Mouse (Mus musculus) kidney, embryonic 15.5 days (tissue): ENCODE data around the gene Elf2. TPM values are rescaled to one million over a fixed set of nuclear protein-coding genes. Genes with fewer than 3 reads are reported as not detected.
A peak's percentile ranks its signal among the peaks of the same experiment; 100 is the strongest.

Source experiments
- ATAC-seq: fragments of 200-750 bp; cut with Nextera tagmentation; replicated peaks from 2 replicates; pipeline ENCODE4 v1.8.0; 2017; ENCODE audit warnings: moderate TSS enrichment; ENCODE audit not compliant: low FRiP score
- H3K27ac ChIP-seq: fragments of 300-500 bp; sonication (generic); 2 replicates; pipeline ENCODE4 v1.5.1; 2015; ENCODE audit warnings: mild to moderate bottlenecking, inconsistent platforms
- H3K27me3 ChIP-seq: fragments of 300-500 bp; sonication (generic); 2 replicates; pipeline ENCODE4 v1.6.1; 2015; ENCODE audit warnings: inconsistent platforms
- H3K36me3 ChIP-seq: fragments of 300-500 bp; sonication (generic); 2 replicates; pipeline ENCODE4 v1.6.1; 2015; ENCODE audit warnings: inconsistent platforms
- H3K4me1 ChIP-seq: fragments of 300-500 bp; sonication (generic); 2 replicates; pipeline ENCODE4 v1.6.1; 2015; ENCODE audit warnings: inconsistent platforms
- H3K4me2 ChIP-seq: fragments of 300-500 bp; sonication (generic); 2 replicates; pipeline ENCODE4 v1.6.1; 2015; ENCODE audit warnings: moderate library complexity, mild to moderate bottlenecking, inconsistent platforms
- H3K4me3 ChIP-seq: fragments of 300-500 bp; sonication (generic); replicated peaks from 2 replicates; pipeline ENCODE4 v1.5.1; 2015; ENCODE audit warnings: mild to moderate bottlenecking, inconsistent platforms
- H3K9ac ChIP-seq: fragments of 300-500 bp; sonication (generic); 2 replicates; pipeline ENCODE4 v1.6.1; 2015; ENCODE audit warnings: mild to moderate bottlenecking, inconsistent platforms
- H3K9me3 ChIP-seq: fragments of 300-500 bp; sonication (generic); replicated peaks from 2 replicates; pipeline ENCODE4 v1.6.1; 2016; ENCODE audit warnings: inconsistent platforms
- WGBS: fragments of 180-500 bp; shearing (Covaris S2); methylation state at CpG from one replicate; pipeline ENCODE4 v1.1.7; 2015; ENCODE audit warnings: mixed read lengths; 5-methylcytosine and 5-hydroxymethylcytosine counted together
- polyA plus RNA-seq: library from polyadenylated mRNA; unstranded; fragments of >200 nt; fragmentation: Nextera tagmentation; extraction: Ambion mirVana; gene quantifications from 2 replicates; pipeline ENCODE4 v1.2.1, GENCODE M21; 2015

Gene Elf2
- polyA plus RNA-seq, 1 experiment from 2014 or later: 58.2 TPM

DNA sequence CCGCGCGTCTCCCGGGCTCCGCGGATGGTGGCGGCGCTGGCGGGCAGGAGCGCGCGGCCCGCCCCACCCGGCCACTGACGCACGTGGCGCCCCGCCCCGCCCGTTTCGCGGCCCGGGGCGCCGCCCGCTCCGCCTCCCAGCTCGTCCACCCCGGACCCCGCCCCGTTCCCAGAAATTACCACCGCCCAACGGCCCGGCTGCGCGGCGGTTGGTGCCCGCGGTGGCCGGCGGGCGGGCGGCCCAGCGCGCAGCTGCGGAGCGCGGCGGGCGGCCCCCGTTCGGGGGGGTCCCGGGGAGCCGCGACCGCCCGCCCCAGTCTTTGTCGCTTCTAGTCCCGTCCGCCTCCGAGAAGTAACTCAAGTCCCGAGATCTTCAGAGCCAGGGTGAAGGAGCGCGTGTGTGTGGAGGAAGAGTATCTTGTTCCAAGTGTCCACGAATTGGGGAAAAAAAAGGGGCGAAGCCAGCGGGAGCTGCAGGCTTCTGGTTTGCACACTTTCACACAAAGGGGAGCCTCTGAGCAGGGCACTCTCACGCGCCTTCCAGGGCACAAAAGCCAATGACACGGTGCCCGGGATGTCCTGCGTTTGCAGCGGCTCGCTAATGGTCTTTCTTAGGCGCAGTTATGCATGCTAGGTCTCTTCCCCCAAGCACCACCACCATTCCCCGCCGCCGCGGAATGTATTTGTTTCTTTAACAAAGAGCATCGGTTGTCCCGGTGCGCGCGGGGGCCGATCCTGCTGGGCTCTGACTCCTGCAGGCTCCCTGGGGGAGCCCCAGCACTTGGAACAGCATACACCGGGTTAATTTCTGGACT lies 1.0 kb upstream of the Elf2 start:
- WGBS: under 1% methylated on average over 76 of the region's 86 CpGs
- ATAC-seq: peak; percentile 89
- H3K36me3 ChIP-seq: no peaks in the 10 kb centered on the region

DNA sequence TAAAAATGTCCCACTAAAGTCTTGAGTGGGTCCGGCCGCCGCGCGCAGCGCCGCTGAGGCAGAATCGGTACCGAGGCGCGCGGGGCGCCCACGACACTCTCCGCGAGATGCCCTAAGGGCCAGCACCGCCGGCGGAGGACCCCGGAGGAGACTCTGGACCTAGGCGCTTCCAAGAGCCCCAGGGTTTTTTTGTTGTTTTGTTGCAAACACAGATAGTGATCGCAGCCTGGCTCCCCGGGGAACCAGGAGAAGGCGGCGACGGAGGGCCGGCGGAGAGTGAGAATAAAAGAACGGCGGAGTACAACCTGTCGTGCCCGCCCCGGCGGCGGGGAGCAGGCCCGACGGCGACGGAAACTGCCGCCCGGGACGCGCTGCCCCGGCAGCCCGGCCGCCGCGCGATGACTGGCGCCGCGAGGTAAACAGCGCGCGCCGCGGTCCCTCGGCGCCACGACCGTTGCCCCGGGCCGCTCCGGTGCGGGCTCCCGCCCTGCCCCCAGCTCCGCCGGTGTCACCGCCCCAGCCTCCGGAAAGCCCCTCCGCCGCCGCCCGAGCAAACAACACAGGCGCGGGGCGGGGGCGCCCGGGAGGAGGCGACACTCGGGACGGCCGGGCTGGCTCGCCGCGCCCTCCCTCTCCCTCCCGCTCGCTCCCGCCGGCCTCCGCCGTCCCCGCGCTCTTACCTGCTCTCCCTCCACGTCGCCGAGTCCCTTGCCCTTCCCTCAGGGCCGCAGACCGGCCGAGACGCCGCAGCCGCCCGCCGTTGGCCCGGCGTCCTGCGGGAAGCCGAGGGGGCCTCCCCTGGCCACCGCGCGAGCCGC lies 520 bp downstream of the Elf2 start:
- H3K4me2 ChIP-seq: peak overlapping the region; percentile 95
- H3K36me3 ChIP-seq: no peaks in the 10 kb centered on the region
- under 1% methylated on average over 76 of the region's 113 CpGs for WGBS
- no peaks in the 10 kb centered on the region for H3K27me3 ChIP-seq
- H3K27ac ChIP-seq: peak overlapping the region; percentile 97
- peak overlapping the region; percentile 95 for H3K4me3 ChIP-seq
- ATAC-seq: peak; percentile 53
- H3K9ac ChIP-seq: peak overlapping the region; percentile 86
- H3K4me1 ChIP-seq: peaks cover 13% of the 10 kb centered on the region
- no peaks in the 10 kb centered on the region for H3K9me3 ChIP-seq

More for the DNA sequence above, 1.0 kb upstream of the Elf2 start:
- peak overlapping the region; percentile 95 for H3K4me2 ChIP-seq
- no peaks in the 10 kb centered on the region for H3K9me3 ChIP-seq
- peak overlapping the region; percentile 97 for H3K27ac ChIP-seq
- H3K4me1 ChIP-seq: peaks cover 13% of the 10 kb centered on the region
- peak overlapping the region; percentile 95 for H3K4me3 ChIP-seq
- peak overlapping the region; percentile 86 for H3K9ac ChIP-seq
- H3K27me3 ChIP-seq: no peaks in the 10 kb centered on the region

DNA sequence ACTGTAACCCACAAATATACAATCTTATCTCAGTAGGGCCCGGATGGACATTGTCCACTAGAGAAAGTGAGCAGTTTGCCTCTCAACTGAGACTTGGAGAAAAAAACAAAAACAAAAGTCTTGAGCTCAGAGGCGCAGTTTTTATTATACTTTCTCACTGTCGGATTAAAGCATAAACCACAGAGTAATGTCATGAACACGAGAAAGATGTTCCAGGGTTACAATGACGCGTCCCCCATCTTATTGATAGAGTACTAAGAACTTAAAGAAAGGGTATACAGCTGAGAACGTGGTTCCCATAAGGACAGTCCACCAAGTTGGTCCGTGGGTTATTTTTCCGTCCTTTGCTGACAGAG lies 1.1 kb downstream of the Elf2 start:
- Histone ChIP-seq H3K36me3 (no peaks in the 10 kb centered on the region), H3K9me3 (no peaks in the 10 kb centered on the region), H3K4me1 (peaks cover 13% of the 10 kb centered on the region), H3K4me2 (peak overlapping the region; percentile 95), H3K27ac (no peak overlapping the region), H3K4me3 (peak overlapping the region; percentile 95), H3K27me3 (no peaks in the 10 kb centered on the region), H3K9ac (peak overlapping the region; percentile 86)
- no peak for ATAC-seq
- 3% methylated on average over 9 of the region's 9 CpGs for WGBS

DNA sequence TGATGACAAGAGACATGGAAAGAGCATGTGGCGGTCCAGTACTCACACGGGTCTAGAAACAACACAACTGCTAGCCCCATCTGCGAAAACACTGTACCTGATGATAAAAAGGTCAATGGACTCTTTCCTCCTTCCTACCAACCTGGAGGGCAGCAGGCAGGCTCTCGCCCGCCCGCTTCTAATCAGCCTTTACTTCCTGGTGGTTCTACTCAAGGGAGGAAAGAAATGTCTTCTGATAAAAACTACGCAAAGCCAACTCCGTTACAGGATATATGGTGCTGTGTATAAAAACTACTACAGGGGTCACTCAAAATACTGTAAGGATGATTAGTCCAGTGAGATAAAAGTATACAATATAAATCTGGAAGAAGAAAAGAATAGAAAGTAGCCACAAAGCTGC lies 5.1 kb downstream of the Elf2 start:
- 90% methylated on average over 8 of the region's 8 CpGs for WGBS

DNA sequence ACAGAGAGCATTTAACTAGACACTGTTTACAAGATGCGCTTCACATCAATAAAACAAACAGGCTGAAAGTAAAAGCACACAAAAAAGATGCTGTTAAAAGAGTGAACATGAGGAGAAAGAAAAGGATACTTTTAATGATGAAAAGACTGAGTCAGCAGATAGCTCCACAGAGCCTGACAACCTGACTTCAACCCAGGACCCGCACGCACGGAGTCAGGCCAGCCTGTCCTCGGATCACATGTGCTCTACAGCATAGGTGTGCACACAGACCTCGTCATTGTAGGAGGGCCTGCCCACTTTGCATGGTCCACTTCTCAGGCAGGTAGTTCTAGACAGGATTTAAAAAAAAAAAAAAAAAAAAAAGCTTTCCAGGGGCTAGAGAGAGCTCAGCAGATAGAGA lies 6.5 kb downstream of the Elf2 start:
- Histone ChIP-seq H3K9ac (no peak overlapping the region), H3K4me1 (peaks cover 18% of the 10 kb centered on the region), H3K27ac (no peak overlapping the region), H3K36me3 (no peaks in the 10 kb centered on the region), H3K9me3 (no peaks in the 10 kb centered on the region), H3K27me3 (no peaks in the 10 kb centered on the region), H3K4me3 (no peak overlapping the region), H3K4me2 (no peak overlapping the region)
- ATAC-seq: no peak; the same call in 1 of the 2 replicates
- 55% methylated on average over 6 of the region's 6 CpGs for WGBS

More for the DNA sequence above, 5.1 kb downstream of the Elf2 start:
- H3K27ac ChIP-seq: no peak overlapping the region
- no peak overlapping the region for H3K4me3 ChIP-seq
- peaks cover 21% of the 10 kb centered on the region for H3K4me1 ChIP-seq
- no peaks in the 10 kb centered on the region for H3K27me3 ChIP-seq
- no peaks in the 10 kb centered on the region for H3K9me3 ChIP-seq
- no peak for ATAC-seq
- H3K9ac ChIP-seq: no peak overlapping the region
- no peak overlapping the region for H3K4me2 ChIP-seq
- no peaks in the 10 kb centered on the region for H3K36me3 ChIP-seq

DNA sequence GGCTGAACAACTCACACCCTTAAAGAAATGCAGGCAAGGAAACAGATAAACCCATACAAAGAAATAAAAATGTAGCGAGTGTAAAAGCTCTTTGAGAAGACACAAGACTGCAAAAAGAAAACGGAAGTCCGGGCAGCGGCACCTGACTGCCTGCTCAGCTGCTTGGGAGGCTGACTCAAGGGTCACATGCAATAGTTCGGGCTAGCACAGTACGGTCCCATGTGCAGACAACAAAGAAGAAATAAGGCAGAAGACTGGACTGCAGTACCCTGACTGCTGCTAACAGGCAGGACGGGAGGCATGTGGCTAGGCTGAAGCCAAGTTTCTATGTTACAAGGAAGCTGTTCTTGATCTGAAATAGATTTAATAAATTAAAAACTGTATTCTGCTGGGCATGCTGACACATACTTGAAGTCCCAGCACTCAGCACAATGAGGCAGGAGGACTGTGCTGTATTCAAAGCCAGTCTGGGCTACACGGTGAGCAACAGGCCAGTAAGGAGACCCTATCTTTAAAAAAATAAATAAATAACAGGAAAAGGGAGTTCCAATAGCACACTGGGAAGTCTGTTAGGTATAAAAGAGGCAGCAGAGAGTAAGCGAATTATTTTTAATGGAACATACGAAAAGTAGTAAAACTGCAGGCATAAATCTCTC lies 7.1 kb downstream of the Elf2 start:
- Histone ChIP-seq H3K27me3 (no peaks in the 10 kb centered on the region), H3K4me3 (no peak overlapping the region), H3K36me3 (no peaks in the 10 kb centered on the region), H3K4me1 (peaks cover 21% of the 10 kb centered on the region), H3K27ac (peak overlapping the region; percentile 20; the same call in 1 of the 2 replicates), H3K4me2 (peak overlapping the region; percentile 24; the same call in 1 of the 2 replicates), H3K9ac (no peak overlapping the region), H3K9me3 (no peaks in the 10 kb centered on the region)
- 39% methylated on average over 10 of the region's 10 CpGs for WGBS
- ATAC-seq: peak; percentile 66; the same call in 1 of the 2 replicates

DNA sequence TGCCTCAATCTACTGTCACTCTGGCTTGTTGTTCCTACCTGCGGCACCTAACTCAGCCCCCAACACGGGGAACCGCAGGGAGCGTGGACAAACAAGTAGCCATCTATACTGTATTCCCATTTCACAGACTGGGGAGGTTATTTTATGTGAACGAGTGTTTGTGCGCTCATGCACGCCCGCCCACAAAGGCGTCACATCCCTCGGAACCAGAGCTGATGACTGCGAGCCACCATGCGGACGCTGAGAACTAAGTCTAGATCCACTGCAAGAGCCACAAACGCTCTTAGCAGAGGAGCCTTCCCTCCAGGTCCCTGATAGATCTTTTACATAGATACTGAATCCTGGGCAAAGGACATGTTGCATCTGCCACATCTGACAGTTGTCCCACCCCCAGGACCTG lies 10.4 kb downstream of the Elf2 start:
- WGBS: 78% methylated on average over 14 of the region's 14 CpGs
- no peak for ATAC-seq
- Histone ChIP-seq H3K4me1 (peaks cover 21% of the 10 kb centered on the region), H3K27me3 (no peaks in the 10 kb centered on the region), H3K4me2 (no peak overlapping the region), H3K27ac (no peak overlapping the region), H3K9ac (no peak overlapping the region), H3K4me3 (no peak overlapping the region), H3K9me3 (0 out of 2 replicates have a peak, but pooled peaks cover 2% of the 10 kb centered on the region), H3K36me3 (peaks cover 6% of the 10 kb centered on the region)

DNA sequence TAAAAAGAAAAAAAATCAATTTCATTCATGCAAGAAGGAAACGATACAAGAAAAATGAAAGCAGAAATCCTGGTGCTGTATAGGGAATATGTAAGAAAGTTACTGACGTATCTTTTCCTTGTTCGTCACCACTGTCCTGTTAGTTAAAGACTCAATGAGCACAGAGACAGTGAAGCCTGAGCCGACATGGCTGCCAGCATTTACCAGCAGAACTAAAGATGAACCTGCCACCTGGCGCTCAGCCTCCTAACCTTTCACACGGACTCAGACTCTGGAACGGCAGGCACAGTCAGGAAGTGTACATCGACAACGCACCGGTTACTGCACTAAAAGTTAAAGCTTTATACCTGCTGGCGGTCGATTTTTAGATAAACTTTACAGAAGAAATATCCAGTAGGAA lies 11.9 kb downstream of the Elf2 start:
- 81% methylated on average over 12 of the region's 12 CpGs for WGBS
- ATAC-seq: no peak
- 0 out of 2 replicates have a peak, but pooled peaks cover 2% of the 10 kb centered on the region for H3K9me3 ChIP-seq
- H3K4me2 ChIP-seq: no peak overlapping the region
- no peak overlapping the region for H3K4me3 ChIP-seq
- peaks cover 11% of the 10 kb centered on the region for H3K36me3 ChIP-seq
- peaks cover 13% of the 10 kb centered on the region for H3K4me1 ChIP-seq
- no peaks in the 10 kb centered on the region for H3K27me3 ChIP-seq
- H3K27ac ChIP-seq: no peak overlapping the region
- no peak overlapping the region for H3K9ac ChIP-seq

DNA sequence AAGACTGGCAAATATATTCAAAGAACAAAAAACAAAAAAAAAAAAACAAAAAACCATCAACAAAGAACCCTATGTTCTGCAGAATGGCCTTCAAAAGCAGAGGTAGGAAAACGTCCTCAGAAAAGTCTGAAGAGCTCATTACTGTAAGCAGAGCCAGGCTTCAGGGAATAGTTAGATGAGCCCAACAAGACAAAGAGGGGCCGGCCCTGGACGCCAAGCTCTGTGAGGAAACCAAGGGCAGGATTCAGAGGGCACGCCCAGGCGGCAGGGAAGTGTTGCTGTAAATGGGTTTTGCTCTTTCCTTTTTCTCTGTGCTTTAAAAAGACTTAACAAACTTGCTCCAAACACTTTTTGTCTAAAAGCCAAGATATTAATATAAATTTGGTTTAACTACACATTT lies 12.6 kb downstream of the Elf2 start:
- H3K9ac ChIP-seq: no peak overlapping the region
- peaks cover 16% of the 10 kb centered on the region for H3K36me3 ChIP-seq
- H3K4me1 ChIP-seq: peaks cover 6% of the 10 kb centered on the region; the same call in 1 of the 2 replicates
- H3K27me3 ChIP-seq: no peaks in the 10 kb centered on the region
- H3K4me3 ChIP-seq: no peak overlapping the region
- no peak for ATAC-seq
- H3K9me3 ChIP-seq: 0 out of 2 replicates have a peak, but pooled peaks cover 2% of the 10 kb centered on the region
- H3K27ac ChIP-seq: no peak overlapping the region
- WGBS: 80% methylated on average over 5 of the region's 5 CpGs
- H3K4me2 ChIP-seq: no peak overlapping the region

DNA sequence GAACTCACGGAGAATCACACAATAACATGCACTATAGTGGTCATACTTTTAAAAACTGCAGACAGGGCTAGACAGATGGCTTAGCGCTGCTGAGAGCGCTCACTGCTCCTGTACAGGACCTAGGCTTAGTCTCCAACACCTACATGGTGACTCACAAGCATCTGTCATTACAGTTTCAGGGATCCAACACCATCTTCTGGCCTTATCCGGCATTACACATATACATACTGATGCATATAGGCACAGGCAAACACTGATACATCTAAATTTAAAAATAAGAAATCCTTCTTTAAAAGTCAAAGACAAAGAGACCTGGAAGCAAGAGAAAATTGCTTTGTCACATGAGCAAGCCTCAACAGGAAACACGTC lies 13.1 kb downstream of the Elf2 start:
- Histone ChIP-seq H3K9ac (no peak overlapping the region), H3K4me2 (no peak overlapping the region), H3K4me1 (0 out of 2 replicates have a peak, but pooled peaks cover 6% of the 10 kb centered on the region), H3K36me3 (peaks cover 17% of the 10 kb centered on the region), H3K27me3 (no peaks in the 10 kb centered on the region), H3K9me3 (0 out of 2 replicates have a peak, but pooled peaks cover 2% of the 10 kb centered on the region), H3K4me3 (no peak overlapping the region), H3K27ac (no peak overlapping the region)
- 95% methylated on average over 5 of the region's 5 CpGs for WGBS
- peak; percentile 29; the same call in 1 of the 2 replicates for ATAC-seq

DNA sequence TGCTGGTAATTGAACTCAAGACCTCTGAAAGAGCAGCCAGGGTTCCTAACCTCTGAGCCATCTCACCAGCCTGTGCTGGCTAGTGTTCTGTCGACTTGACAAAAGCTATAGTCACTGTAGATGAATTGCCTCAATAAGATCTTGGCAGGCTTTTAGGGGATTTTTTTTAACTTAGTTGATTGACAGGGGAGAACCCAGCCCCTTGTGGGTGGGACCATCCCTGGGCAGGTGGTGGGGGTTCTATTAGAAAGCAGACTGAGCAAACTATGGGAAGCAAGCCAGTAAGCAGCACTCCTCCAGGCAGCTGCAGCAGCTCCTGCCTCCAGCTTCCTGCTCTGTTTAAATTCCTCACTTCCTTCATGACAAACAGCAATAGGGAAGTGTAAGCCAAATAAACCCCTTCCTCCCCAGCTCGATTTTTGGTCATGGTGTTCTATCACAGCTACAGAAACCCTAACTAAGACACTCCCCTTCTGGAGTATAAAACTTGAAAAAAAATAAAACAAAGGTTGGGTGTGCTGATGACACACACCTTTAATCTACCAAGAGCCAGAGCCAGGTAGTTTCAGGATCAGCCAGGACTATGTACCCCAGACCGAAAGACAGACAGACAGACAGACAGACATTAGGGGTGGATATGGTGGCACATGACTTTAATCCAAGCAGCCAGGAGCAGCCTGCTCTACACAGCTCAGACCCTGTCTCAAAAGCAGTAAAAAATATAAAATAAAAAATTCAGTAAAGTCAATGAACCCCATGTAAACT lies 13.6 kb downstream of the Elf2 start:
- Histone ChIP-seq H3K4me3 (no peak overlapping the region), H3K4me1 (0 out of 2 replicates have a peak, but pooled peaks cover 6% of the 10 kb centered on the region), H3K27me3 (no peaks in the 10 kb centered on the region), H3K9me3 (0 out of 2 replicates have a peak, but pooled peaks cover 2% of the 10 kb centered on the region), H3K36me3 (peaks cover 22% of the 10 kb centered on the region), H3K4me2 (no peak overlapping the region), H3K27ac (0 out of 2 replicates have a peak overlapping the region, but pooled peaks have one; percentile 2), H3K9ac (no peak overlapping the region)
- 66% methylated on average over 3 of the region's 3 CpGs for WGBS
- ATAC-seq: peak; percentile 75
